Mouse (Mus musculus): ENCODE measurements around the gene Nell2.

DNA sequence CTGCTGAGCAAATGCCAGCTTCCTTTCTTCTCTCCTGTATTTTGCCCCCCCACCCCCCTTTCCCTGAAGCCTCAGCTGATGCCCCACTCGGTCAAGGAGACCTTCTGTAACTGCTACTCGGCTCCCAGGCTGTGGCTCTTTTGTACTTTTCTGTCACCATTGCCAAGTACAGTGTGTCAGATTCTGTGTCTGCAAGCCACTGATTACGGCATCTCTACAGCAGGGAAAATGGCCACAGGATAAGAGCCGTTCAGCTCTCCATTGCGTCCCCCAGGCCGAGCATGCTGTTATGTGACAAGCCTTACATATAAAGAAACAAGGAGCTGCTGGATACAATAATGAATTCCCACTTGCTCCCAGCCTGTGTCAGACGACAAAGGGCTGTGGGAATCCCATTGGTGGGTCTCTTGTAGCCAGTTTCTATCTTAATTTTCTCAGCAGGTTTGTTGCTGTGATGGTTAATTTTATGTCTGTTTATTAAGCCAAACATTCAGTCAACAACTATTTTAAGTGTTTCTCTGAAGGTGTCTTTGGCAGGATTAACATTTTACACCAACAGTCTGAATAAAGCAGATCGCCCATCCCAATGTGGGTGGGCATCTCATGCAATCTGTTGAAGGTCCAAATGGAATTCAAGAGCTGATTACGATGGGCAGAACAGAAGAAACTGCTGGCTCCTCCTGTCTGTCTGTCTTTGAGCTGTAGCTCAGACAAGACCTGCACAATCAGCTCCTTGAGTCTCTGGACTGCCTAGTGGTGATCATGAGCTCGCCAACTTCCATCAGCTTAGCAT is 391.1 kb downstream of the Nell2 start:
- no peak for TF ChIP-seq CTCF (IDR thresholded peaks at IDR 0.05; ENCODE audit: low read depth)
- TF ChIP-seq EP300 (IDR thresholded peaks at IDR 0.05; ENCODE audit: low read depth): no peak
